In the genomic region with DNA sequence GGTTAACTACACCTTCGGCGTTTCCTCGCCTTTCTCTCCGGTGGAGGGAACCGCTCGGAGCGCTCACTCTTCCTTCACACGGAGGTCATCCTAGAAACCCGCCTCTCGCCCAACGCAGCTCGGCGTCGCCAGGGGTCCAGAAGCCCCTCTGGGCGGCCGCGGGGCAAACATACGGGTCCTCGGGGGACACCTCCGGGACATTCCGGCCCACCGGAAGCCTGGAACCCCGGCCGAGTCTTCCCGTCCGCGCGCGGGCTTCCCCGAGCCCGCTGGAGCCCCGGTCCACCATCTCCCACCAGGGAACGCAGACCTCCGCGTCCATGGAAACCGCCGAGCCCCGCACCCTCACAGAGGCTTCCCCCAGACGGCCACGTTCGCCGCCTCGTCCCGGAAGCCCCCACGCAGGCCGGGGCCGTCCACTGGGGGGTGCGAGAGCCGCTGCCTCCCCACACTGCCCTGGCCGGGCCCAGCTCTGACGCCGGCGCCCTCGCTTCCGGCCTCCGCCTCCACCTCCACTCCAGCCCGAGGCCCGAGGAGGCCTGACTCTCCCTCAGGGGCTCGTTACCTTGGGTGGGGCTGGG, we compare ENCODE assay signal across 9 mouse cellular contexts. TPM values are rescaled to one million over a fixed set of nuclear protein-coding genes. Genes with fewer than 3 reads are reported as not detected.
DNase-seq lines count a peak whose midpoint lies in the region; ATAC-seq and TF ChIP-seq lines count a peak whose summit lies in the region.
"Had no signal": no experiment of that assay in that cellular context is flagged by ENCODE, and none has a peak within 500 bp of the region (broad histone marks: within the 10 kb centered on the region; RNA-seq: fewer than 3 reads in every experiment).

No protein-coding gene starts in this region.

- peak; percentile 73 for DNase-seq in adrenal gland, postnatal 25 days
- no peak for DNase-seq in adrenal gland, postnatal 36 days
- DNase-seq in right cerebral cortex, postnatal 4 days, result peak; percentile 63
- DNase-seq in right cerebral cortex, postnatal 25 days, result no peak
- DNase-seq in frontal cortex, postnatal 36 days (ENCODE audit: low spot score in 2 of 2), result peak; percentile 64 to 70
- DNase-seq in liver, embryonic 14.5 days (ENCODE audit: low read depth in 3 of 3, low spot score in 3 of 3), result peak in 1 of 3 experiments; percentile 26
- DNase-seq in thymus, postnatal 0 days (ENCODE audit: low spot score), result no peak

- TF ChIP-seq EP300 in liver, embryonic 14.5 days (IDR thresholded peaks at IDR 0.05; ENCODE audit: low read depth), result no peak

- WGBS in liver, embryonic 14.5 days (ENCODE audit: insufficient replicate concordance), result under 1% methylated on average over 59 of the region's 59 CpGs

- peak overlapping the region; percentile 74 for H3K4me2 ChIP-seq in liver, embryonic 14.5 days (ENCODE audit: low read depth)

- peak; percentile 82 for ATAC-seq in liver, embryonic 14.5 days (ENCODE audit: insufficient read depth)
- ATAC-seq in neutrophil, adult 5-6 weeks (ENCODE audit: extremely low read depth, insufficient number of reproducible peaks, low FRiP score, poor library complexity, severe bottlenecking), result peak; percentile 37; the same call in 1 of the 2 replicates

- peak overlapping the region; percentile 87 to 96 for H3K4me3 ChIP-seq in liver, embryonic 14.5 days (ENCODE audit: insufficient read depth in 1 of 2, low read depth in 2 of 2, low read length in 2 of 2)

- peaks cover 32% of the 10 kb centered on the region for H3K36me3 ChIP-seq in liver, embryonic 14.5 days (replicated peaks; ENCODE audit: control insufficient read depth, insufficient read depth, low read depth)

- H3K27ac ChIP-seq in liver, embryonic 14.5 days, result peak overlapping the region; percentile 79

- peak overlapping the region; percentile 83 for H3K9ac ChIP-seq in liver, embryonic 14.5 days (replicated peaks)

- H3K27me3 ChIP-seq in liver, embryonic 14.5 days (ENCODE audit: control insufficient read depth, insufficient read depth, low read length), result no peaks in the 10 kb centered on the region

- TF ChIP-seq CTCF in liver, embryonic 14.5 days (IDR thresholded peaks at IDR 0.05; ENCODE audit: low read depth), result no peak

- H3K9me3 ChIP-seq in liver, embryonic 14.5 days (ENCODE audit: control insufficient read depth, low read length), result no peaks in the 10 kb centered on the region

- peaks cover 9 to 17% of the 10 kb centered on the region in 2 experiments for H3K4me1 ChIP-seq in liver, embryonic 14.5 days (replicated peaks; ENCODE audit: control insufficient read depth in 2 of 2, insufficient read depth in 2 of 2, low read length in 1 of 2)

RNA-seq across cellular contexts. Expression of a gene that starts 0.4 kb away (rescaled TPM):
- total RNA-seq in adrenal gland, postnatal 25 days (2021), result 44.9 and 49.6 TPM in 2 replicates
- 10 to 100 TPM; 46.5 to 49.3 TPM for total RNA-seq in adrenal gland, postnatal 36 days (2021)
- polyA plus RNA-seq in liver, embryonic 14.5 days (2012; rRNA removed), result 5.7 and 11.5 TPM in 2 replicates
- 17.4 and 22.1 TPM in 2 replicates for polyA plus RNA-seq in liver, embryonic 14.5 days (2014; fragmentation: Nextera tagmentation; extraction: Ambion mirVana)
- total RNA-seq in neutrophil, adult 5-6 weeks (2017), result 41.6 and 45.5 TPM in 2 replicates
- polyA plus RNA-seq in thymus, postnatal 0 days (2015; fragmentation: Nextera tagmentation; extraction: Ambion mirVana), result 56.4 and 66.0 TPM in 2 replicates

RNA-seq across cellular contexts. Expression of a gene that starts 18.4 kb away (rescaled TPM):
- total RNA-seq in adrenal gland, postnatal 25 days (2021), result not detected in 2 replicates
- total RNA-seq in adrenal gland, postnatal 36 days (2021), result not detected
- polyA plus RNA-seq in liver, embryonic 14.5 days (2012; rRNA removed), result not detected in 2 replicates
- polyA plus RNA-seq in liver, embryonic 14.5 days (2014; fragmentation: Nextera tagmentation; extraction: Ambion mirVana), result 3.0 TPM in 1 of 2 replicates, not detected in the other
- total RNA-seq in neutrophil, adult 5-6 weeks (2017), result not detected in 2 replicates
- polyA plus RNA-seq in thymus, postnatal 0 days (2015; fragmentation: Nextera tagmentation; extraction: Ambion mirVana), result 2.1 and 2.5 TPM in 2 replicates
- polyA plus RNA-seq: gonadal fat pad, adult 2 months had no signal

Comparison
In these comparisons a context has a peak if more than half of its experiments do, and no peak if none do; other contexts are left out.
1. DNase-seq: peak in adrenal gland, postnatal 25 days (single experiment), right cerebral cortex, postnatal 4 days (single experiment) and frontal cortex, postnatal 36 days (2 of 2); none in adrenal gland, postnatal 36 days (0 of 2), right cerebral cortex, postnatal 25 days (single experiment) and thymus, postnatal 0 days (single experiment).